Mouse (Mus musculus): ENCODE measurements around the gene Igsf9.

- no peak for TF ChIP-seq CTCF (conservative IDR thresholded peaks at IDR 0.05; ENCODE audit: low read length)
- TF ChIP-seq POU5F1 (IDR thresholded peaks at IDR 0.05; ENCODE audit: borderline replicate concordance, low read length) = no peak
Measured at GRCm38 (mm10) chr1:172527431-172527830, 45.8 kb downstream of the Igsf9 start.
